Mouse (Mus musculus) lung, adult 2 months (tissue): ENCODE data around the gene Map9. TPM values are rescaled to one million over a fixed set of nuclear protein-coding genes. Genes with fewer than 3 reads are reported as not detected.
A peak's percentile ranks its signal among the peaks of the same experiment; 100 is the strongest.
"Not testable (repeated sequence)": the region's sequence is repeated elsewhere in the genome, so short reads cannot be mapped to it uniquely, and the experiment has no call there.

ENCODE experiments used
- DNase-seq: peaks from one replicate; pipeline ENCODE4 v3.0.0; 2022
- H3K4me1 ChIP-seq: fragments of 200-500 bp; 2 replicates; pipeline ENCODE4 v1.6.1; 2011; ENCODE audit warnings: low read length; ENCODE audit not compliant: control insufficient read depth, insufficient read depth
- H3K4me3 ChIP-seq: fragments of 200-500 bp; replicated peaks from 2 replicates; pipeline ENCODE3; 2011; ENCODE audit warnings: low read depth, mild to moderate bottlenecking, control low read depth, low read length; ENCODE audit errors: extremely low read depth
- CTCF ChIP-seq: fragments of 200-500 bp; IDR thresholded peaks from 2 replicates; pipeline ENCODE4 v1.5.1; 2011; ENCODE audit warnings: mild to moderate bottlenecking, low read length, control low read depth; ENCODE audit not compliant: insufficient read depth
- POLR2A ChIP-seq: fragments of 200-500 bp; IDR thresholded peaks from 2 replicates; pipeline ENCODE4 v1.6.1; 2011; ENCODE audit warnings: low read depth, mild to moderate bottlenecking, control low read depth, low read length, borderline replicate concordance; ENCODE audit errors: extremely low read depth
- WGBS: fragments of 180-500 bp; shearing (Covaris S2); methylation state at CpG from one replicate; pipeline ENCODE4 v1.1.7; 2018; 5-methylcytosine and 5-hydroxymethylcytosine counted together
- polyA plus RNA-seq: library from polyadenylated mRNA; depleted of rRNA; stranded (reverse); fragments of >200 nt; gene quantifications from 2 replicates; pipeline ENCODE4 v1.2.3, GENCODE M21; 2012; rRNA removed

The Map9 gene
- 0.84 and 1.3 TPM in 2 replicates for polyA plus RNA-seq

DNA sequence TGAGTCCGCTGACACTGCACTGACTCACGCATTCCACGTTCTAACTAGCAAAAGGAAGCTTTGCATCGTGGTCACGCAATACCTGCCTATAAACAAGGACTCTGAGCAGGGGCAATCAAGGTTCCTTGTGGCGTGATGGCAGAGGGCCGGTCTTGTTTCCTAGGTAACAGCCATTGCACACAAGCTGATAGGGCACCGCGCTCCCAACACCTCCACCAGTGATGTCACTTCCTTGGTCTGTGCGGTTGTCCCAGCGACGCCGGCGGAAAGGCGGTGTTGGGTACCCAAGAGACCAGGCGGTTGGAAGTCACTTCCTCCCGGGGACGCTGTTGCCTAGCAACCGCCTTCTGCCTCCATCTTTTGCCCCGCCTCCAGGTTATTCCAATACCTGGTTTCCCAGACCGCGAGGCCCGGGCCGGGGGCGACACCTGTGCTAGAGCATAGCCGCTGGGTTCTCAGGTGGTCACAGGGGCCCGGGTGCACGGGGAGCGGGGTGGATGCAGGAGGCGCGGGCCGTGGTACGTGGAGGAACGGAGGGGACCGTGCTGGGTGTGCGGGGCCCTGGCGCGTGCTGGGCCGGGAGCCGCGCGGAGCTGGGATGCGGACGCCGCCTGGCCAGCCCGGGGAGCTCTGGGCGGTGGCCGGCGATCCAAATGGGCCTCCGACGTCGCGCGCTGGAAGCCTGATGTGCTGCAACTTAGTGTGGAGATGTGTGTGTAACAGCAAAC, at the start of gene Map9:
TSS of gene Map9 (plus strand) at position 248 of the 728 bp plus-strand sequence.
- peak; percentile 86 for DNase-seq
- Histone ChIP-seq H3K4me1 (no peaks in the 10 kb centered on the region), H3K4me3 (peak within 1 kb of the TSS; percentile 73)
- TF ChIP-seq POLR2A (no peak; the same call in 1 of the 2 replicates), CTCF (no peak)
- WGBS: under 1% methylated on average over 54 of the region's 54 CpGs

DNA sequence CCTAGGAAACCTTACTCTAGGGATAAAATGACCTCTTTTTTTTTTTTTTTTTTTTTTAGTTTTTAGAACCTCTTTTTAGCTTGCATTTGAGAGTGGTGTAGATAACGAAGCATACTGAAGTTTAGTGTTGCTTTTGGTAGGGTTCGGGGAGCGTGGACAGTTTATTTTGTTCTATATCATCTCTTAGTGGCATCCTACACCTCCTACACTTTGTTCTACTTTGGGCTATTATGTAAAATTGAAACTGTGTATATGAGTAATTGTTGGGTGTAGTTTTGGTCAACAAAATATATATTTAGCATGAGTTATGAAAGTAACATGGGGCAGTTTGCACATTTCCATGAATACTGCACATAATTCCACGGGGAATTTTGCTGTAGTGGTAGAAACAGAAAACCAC, 42.1 kb upstream of the Map9 start:
- DNase-seq: no peak
- WGBS: 88% methylated on average over 4 of the region's 4 CpGs
- no peak overlapping the region for H3K4me3 ChIP-seq
- no peaks in the 10 kb centered on the region for H3K4me1 ChIP-seq
- TF ChIP-seq CTCF (no peak), POLR2A (no peak)

DNA sequence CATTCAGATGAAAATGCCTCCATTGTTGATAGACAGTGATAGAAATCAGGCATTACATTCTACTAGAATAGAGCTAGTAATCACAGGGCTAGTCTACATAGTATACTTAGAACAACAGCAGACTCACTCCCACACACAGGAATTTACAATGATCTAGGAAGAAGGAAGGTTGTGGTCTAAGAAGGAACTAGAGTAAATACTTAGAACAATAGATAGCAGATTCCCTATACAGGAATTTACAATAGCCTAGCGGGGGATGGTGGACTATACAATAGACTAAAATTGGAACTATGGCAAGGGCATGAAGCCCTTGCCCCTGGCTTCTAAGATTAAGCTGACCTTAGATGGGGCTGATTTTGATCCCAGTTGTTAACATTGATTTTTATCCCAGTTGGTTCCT, 31.1 kb upstream of the Map9 start:
- 77% methylated on average over 1 of the region's 1 CpGs for WGBS
- not testable (repeated sequence) for DNase-seq, H3K4me1 ChIP-seq, H3K4me3 ChIP-seq

DNA sequence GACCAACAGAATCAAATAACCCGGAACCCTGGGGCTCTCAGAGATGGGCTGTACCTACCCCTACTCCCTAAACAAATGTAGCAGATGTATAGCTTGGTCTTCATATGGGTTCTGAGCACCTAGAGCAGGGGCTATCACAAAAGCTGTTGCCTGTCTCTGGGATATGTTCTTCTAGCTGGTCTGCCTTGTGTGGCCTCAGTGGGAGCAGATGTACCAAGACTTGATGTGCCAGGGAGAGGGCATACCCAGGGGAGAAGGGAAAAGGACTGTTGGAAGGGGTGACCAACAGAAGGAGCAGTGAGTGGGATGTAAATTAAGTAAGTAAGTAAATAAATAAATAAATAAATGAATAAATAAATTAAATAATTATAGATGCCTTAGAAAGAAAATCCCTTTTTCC, 25.8 kb upstream of the Map9 start:
- TF ChIP-seq POLR2A: no peak
- no peak for TF ChIP-seq CTCF
- WGBS: 97% methylated on average over 1 of the region's 1 CpGs
- no peak for DNase-seq
- no peaks in the 10 kb centered on the region for H3K4me1 ChIP-seq
- no peak overlapping the region for H3K4me3 ChIP-seq

DNA sequence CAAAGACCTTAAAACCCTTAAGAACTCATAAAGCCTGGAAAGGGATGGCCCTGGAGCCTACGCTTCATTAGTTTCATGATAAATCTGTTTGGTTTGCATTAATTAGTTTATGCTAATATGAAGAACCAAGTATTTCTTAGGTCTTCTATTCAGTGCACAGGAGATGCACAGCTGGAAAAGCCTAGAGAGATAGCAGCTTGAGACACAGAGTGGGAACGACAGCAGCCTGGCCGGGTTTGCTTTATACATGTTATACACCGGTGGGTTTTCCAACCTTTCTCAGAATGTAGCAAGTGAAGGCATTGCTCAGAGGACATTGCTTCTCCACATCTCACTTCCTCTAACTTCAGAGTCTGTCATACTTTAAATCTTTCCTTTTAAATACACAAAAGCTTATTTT, 25.3 kb upstream of the Map9 start:
- Histone ChIP-seq H3K4me3 (no peak overlapping the region), H3K4me1 (no peaks in the 10 kb centered on the region)
- DNase-seq: no peak
- no peak for TF ChIP-seq POLR2A
- no peak for TF ChIP-seq CTCF
- 71% methylated on average over 4 of the region's 4 CpGs for WGBS

DNA sequence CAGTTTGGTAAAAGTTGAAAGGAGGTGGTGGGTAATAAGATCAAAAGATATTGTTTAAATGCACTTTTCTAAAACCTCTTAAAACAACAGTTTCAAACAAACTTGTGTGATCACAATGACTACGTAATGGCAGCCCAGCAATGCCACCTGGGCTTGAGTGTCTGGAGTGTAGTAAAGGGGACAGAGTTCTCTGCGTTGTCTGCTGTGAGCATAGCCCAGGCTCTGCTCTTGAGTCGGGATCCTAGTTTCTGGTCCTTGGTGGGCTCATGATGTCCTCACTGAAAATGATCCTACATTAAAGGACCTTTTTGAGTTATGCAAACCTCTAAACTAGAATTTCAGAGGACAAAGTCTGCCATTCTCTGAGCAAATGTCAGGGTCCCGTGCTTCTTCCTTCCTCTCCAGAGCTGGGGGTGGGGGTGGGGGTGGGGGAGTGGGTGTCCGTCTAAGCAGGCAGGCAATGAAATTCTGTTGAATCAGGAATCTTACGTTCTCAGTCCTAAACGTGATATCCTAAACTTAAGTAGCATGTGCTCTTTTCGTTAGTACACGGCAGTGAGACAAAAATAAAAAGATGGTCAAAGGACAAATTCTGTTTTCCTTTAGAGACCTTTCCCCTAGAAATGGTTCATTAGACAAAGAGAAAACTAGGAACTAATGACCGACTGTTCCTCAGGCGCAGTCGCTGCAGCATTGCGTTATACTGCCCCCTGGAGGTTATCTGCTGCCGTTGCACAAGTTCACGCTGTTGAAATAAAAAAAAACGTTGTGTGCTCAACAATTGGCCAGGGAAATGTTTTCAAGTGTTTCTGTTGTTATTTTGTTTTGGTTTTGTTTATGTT, 24.5 kb upstream of the Map9 start:
- peak; percentile 94 for TF ChIP-seq CTCF
- no peak for TF ChIP-seq POLR2A
- no peak overlapping the region for H3K4me3 ChIP-seq
- WGBS: 7% methylated on average over 16 of the region's 16 CpGs
- peak; percentile 29 for DNase-seq
- no peaks in the 10 kb centered on the region for H3K4me1 ChIP-seq

DNA sequence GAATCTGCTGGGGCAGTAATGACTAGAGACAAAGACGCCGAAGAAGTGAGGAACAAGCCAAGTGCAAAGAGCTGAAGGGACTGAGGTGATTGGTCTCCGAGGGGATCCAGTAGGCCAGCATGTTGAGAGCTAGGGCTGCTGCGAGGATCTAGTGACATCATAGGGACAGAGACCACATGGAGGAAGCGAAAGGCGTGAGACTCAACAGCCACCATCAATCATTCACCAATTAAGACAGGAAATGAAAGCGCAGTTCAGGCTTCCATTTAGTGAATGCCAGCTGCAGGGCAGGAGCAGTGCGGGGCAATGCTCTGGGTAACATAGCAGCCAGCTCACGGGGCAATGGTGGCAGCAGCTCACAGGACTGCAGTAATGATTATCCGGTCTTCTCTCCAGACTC, 17.7 kb upstream of the Map9 start:
- H3K4me1 ChIP-seq: no peaks in the 10 kb centered on the region
- no peak for DNase-seq
- WGBS: 45% methylated on average over 10 of the region's 10 CpGs
- no peak for TF ChIP-seq CTCF
- TF ChIP-seq POLR2A: no peak
- H3K4me3 ChIP-seq: no peak overlapping the region

DNA sequence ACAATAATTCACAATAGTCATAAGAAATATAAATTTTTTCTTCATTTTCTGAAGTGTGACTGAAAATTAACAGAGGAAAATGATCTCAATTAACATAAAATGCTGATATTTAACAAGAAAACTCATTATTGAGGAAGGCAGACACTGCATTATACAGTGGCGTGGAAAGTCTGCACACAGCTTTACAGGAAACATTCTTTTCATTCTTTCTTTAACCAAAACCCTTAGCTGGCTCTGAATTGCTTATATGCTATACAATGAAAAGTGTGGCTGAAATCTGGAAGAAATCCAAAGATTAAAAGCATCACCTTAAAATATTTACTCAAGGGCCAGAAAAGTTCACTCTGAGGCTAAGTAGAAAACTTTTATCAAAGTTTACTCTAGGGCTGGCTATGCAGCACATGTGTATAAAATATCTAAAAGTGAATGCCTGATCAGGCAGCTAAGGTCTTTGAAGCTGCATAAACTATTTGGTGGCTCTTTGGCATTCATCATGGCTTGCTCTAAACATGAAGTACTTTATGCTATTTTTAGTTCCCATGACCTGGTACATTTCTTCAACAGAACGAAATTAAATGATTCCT, 9.5 kb upstream of the Map9 start:
- TF ChIP-seq CTCF (no peak), POLR2A (no peak)
- WGBS: 24% methylated on average over 2 of the region's 2 CpGs

DNA sequence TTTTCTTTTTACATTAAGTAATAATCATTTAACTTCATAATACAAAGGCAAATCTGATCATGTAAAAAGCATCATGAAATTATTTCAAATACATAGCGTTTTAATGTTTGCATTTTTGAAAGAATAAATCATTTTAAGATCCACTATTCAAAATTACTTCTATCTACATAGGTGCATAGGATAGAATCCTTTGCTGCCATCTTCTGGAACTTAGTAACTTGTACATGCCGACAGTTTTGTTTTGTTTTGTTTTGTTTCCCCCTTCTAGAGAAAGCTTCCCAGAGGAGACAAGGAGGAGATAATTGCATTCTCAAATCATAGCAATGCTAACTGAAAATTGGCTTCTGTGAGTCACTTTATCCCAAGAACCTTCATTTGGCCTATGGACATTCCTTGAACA, 7.5 kb upstream of the Map9 start:
- H3K4me1 ChIP-seq: no peaks in the 10 kb centered on the region
- TF ChIP-seq CTCF (no peak), POLR2A (no peak)
- 36% methylated on average over 2 of the region's 2 CpGs for WGBS
- H3K4me3 ChIP-seq: no peak overlapping the region
- no peak for DNase-seq

More for the DNA sequence above, 9.5 kb upstream of the Map9 start:
- H3K4me1 ChIP-seq: no peaks in the 10 kb centered on the region
- H3K4me3 ChIP-seq: no peak overlapping the region
- DNase-seq: no peak
